Mouse (Mus musculus) stomach, postnatal 0 days (tissue): ENCODE measurements at regions not wholly inside any gene's neighbourhood (a gene's known extent, or its start where the extent isn't known, plus 50 kb on each side); places are given as distances from the start of the nearest gene placed in this dataset.

Experiments
- CTCF ChIP-seq: IDR thresholded peaks from 2 replicates; pipeline ENCODE4 v1.5.1; 2016; ENCODE audit warnings: antibody characterized with exemption, low read depth, mild to moderate bottlenecking, moderate library complexity
- EP300 ChIP-seq: optimal IDR thresholded peaks from 2 replicates; pipeline ENCODE3; 2016; ENCODE audit warnings: antibody characterized with exemption

DNA sequence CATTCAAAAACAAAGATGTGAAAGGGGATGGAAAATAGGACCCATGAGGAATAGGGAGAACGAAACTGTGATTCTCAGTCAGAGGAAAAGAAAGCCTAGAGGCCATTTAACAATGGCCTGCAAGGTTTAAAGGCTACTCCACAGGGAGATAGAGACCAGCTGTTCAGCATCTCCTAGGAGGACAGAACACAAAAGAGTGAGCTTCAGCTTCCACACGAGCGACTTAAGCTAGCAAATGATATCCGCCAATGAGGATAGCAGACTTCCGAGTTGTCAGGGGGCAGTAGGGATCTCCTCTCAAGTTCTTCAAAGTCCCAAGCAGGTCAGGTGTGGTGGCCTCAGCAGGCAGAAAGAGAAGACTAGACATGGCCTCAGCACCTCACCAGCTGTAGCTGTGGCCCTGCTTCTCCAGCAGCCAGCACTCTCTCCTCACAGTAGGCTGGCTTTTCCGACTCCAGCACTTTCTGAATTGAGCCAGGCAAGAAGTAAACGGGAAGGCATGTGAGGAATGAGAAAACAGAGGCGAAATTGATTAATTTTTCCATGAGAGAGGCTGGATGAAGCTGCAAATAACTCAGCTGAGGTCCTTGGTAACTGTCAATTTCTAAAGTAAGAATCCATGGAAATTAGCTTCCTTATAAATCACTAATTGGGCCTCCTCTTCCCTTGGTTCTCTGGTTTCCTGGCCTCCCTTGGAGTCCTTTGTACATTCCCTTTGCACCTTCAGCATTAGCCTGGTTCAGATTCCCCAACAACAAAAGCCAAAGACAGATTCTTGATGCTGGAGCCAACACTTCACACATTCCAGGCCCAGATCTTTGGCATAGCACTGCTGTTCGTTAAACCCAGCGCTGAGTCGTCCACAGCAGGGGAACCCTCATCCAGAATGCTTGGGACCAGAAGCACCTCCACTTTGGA lies 115.7 kb downstream of the H2al2a start:
- TF ChIP-seq CTCF, result peak; percentile 46
- TF ChIP-seq EP300, result no peak
